Comparison of ENCODE assay signal across 22 mouse cellular contexts in the genomic region with DNA sequence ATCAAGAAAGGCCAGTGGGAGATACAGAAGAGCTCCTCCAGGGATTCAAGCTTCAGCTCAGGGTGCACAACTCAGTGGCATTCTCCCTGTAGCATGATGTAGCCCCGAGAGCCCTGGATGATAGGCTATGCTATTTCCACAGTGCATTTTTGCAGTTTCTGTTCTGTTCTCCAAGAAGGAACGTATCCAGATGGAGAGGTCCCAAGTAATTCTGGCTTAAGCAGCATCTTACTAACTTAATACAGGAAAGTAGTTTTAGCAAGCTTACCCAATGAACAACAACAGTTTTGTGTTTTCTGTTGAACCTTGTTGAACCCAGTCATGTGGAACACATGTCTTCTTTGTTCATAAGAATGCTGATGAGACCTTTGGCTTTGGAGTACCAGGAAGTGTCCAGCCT.
A peak's percentile ranks its signal among the peaks of the same experiment; 100 is the strongest.
DNase-seq lines count a peak whose midpoint lies in the region; ATAC-seq and TF ChIP-seq lines count a peak whose summit lies in the region.
"Had no signal": no experiment of that assay in that cellular context is flagged by ENCODE, and none has a peak within 500 bp of the region (broad histone marks: within the 10 kb centered on the region; RNA-seq: fewer than 3 reads in every experiment).

No protein-coding gene starts in this region.

- H3K79me2 ChIP-seq in liver, adult 2 months (ENCODE audit: control insufficient read depth, insufficient read depth, low read length) = no peaks in the 10 kb centered on the region

- no peaks in the 10 kb centered on the region for H3K9me3 ChIP-seq in forebrain, postnatal 0 days (ENCODE audit: low read length)
- no peaks in the 10 kb centered on the region for H3K9me3 ChIP-seq in forebrain, embryonic 10.5 days
- H3K9me3 ChIP-seq in heart, embryonic 10.5 days = no peaks in the 10 kb centered on the region
- H3K9me3 ChIP-seq in liver, postnatal 0 days (ENCODE audit: low read length) = no peaks in the 10 kb centered on the region
- H3K9me3 ChIP-seq: hindbrain, embryonic 10.5 days; intestine, embryonic 15.5 days; kidney, embryonic 15.5 days; limb, embryonic 12.5 days; liver, embryonic 12.5 days; megakaryocyte, embryonic 14.5 days; midbrain, embryonic 15.5 days; neural tube, embryonic 13.5 days had no signal

- no peak for TF ChIP-seq EP300 in liver, postnatal 0 days (IDR thresholded peaks at IDR 0.05; ENCODE audit: low read depth)

- H3K27ac ChIP-seq in forebrain, postnatal 0 days (ENCODE audit: low read depth, low read length) = no peak overlapping the region
- no peak overlapping the region for H3K27ac ChIP-seq in forebrain, embryonic 10.5 days
- no peak overlapping the region for H3K27ac ChIP-seq in heart, embryonic 10.5 days
- no peak overlapping the region for H3K27ac ChIP-seq in liver, adult 2 months (replicated peaks; ENCODE audit: insufficient read depth, low read depth, low read length)
- H3K27ac ChIP-seq in liver, postnatal 0 days (ENCODE audit: low read depth) = no peak overlapping the region
- H3K27ac ChIP-seq: hindbrain, embryonic 10.5 days; intestine, embryonic 15.5 days; kidney, embryonic 15.5 days; limb, embryonic 12.5 days; liver, embryonic 12.5 days; midbrain, embryonic 15.5 days; neural tube, embryonic 13.5 days had no signal

- no peaks in the 10 kb centered on the region for H3K36me3 ChIP-seq in forebrain, postnatal 0 days (ENCODE audit: insufficient read depth)
- H3K36me3 ChIP-seq in forebrain, embryonic 10.5 days (replicated peaks) = no peaks in the 10 kb centered on the region
- H3K36me3 ChIP-seq in heart, embryonic 10.5 days = no peaks in the 10 kb centered on the region
- no peaks in the 10 kb centered on the region for H3K36me3 ChIP-seq in liver, adult 2 months (ENCODE audit: control insufficient read depth, insufficient read depth, low read length)
- no peaks in the 10 kb centered on the region for H3K36me3 ChIP-seq in liver, postnatal 0 days (replicated peaks; ENCODE audit: insufficient read depth, low read length)
- H3K36me3 ChIP-seq: hindbrain, embryonic 10.5 days; intestine, embryonic 15.5 days; kidney, embryonic 15.5 days; limb, embryonic 12.5 days; liver, embryonic 12.5 days; midbrain, embryonic 15.5 days; neural tube, embryonic 13.5 days had no signal

- no peaks in the 10 kb centered on the region for H3K27me3 ChIP-seq in forebrain, postnatal 0 days (ENCODE audit: insufficient read depth, low read length)
- H3K27me3 ChIP-seq in forebrain, embryonic 10.5 days (ENCODE audit: poor library complexity, severe bottlenecking) = no peaks in the 10 kb centered on the region
- no peaks in the 10 kb centered on the region for H3K27me3 ChIP-seq in heart, embryonic 10.5 days (ENCODE audit: insufficient read depth, poor library complexity, severe bottlenecking)
- H3K27me3 ChIP-seq in liver, adult 2 months (ENCODE audit: control insufficient read depth, insufficient read depth, low read length) = no peaks in the 10 kb centered on the region
- H3K27me3 ChIP-seq in liver, postnatal 0 days (ENCODE audit: insufficient read depth, low read length) = no peaks in the 10 kb centered on the region
- H3K27me3 ChIP-seq: intestine, embryonic 15.5 days; kidney, embryonic 15.5 days; limb, embryonic 12.5 days; liver, embryonic 12.5 days; megakaryocyte, embryonic 14.5 days; midbrain, embryonic 15.5 days; neural tube, embryonic 13.5 days had no signal

- WGBS in forebrain, postnatal 0 days = 57% methylated on average over 2 of the region's 2 CpGs
- 75% methylated on average over 2 of the region's 2 CpGs for WGBS in forebrain, embryonic 10.5 days
- WGBS in heart, embryonic 10.5 days = 90% methylated on average over 2 of the region's 2 CpGs
- WGBS in liver, adult 2 months = 65% methylated on average over 2 of the region's 2 CpGs
- 62% methylated on average over 2 of the region's 2 CpGs for WGBS in liver, postnatal 0 days (ENCODE audit: insufficient replicate concordance)

- DNase-seq in forebrain, postnatal 0 days = peak; percentile 36
- DNase-seq in forebrain, embryonic 10.5 days (ENCODE audit: extremely low spot score, low spot score) = no peak
- peak; percentile 39 to 49 for DNase-seq in heart, postnatal 10 days
- no peak for DNase-seq in heart, embryonic 10.5 days (ENCODE audit: low spot score)
- peak; percentile 34 for DNase-seq in liver, adult 2 months (ENCODE audit: extremely low read depth, low read depth, low spot score)
- DNase-seq in liver, postnatal 0 days = no peak
- peak; percentile 29 for DNase-seq in brain, adult 2 months (ENCODE audit: low read depth, low spot score)
- DNase-seq in cerebellum, postnatal 10 days = no peak
- DNase-seq: adrenal gland, adult 2 months; cerebellum, adult 8-10 months; lung, adult 2 months; thymus, adult 18-20 months; thymus, postnatal 36 days had no signal

- no peak overlapping the region for H3K4me2 ChIP-seq in forebrain, postnatal 0 days (ENCODE audit: low read depth)
- no peak overlapping the region for H3K4me2 ChIP-seq in liver, postnatal 0 days (ENCODE audit: low read depth, low read length)
- H3K4me2 ChIP-seq: intestine, embryonic 15.5 days; kidney, embryonic 15.5 days; limb, embryonic 12.5 days; liver, embryonic 12.5 days; midbrain, embryonic 15.5 days; neural tube, embryonic 13.5 days had no signal

- intact Hi-C loops in heart, postnatal 10 days (cut with DNase I) = no loop called here

- ATAC-seq in forebrain, postnatal 0 days = no peak
- ATAC-seq in liver, postnatal 0 days = no peak
- ATAC-seq: hindbrain, embryonic 16.5 days; intestine, embryonic 15.5 days; liver, embryonic 12.5 days; midbrain, embryonic 15.5 days had no signal

- H3K9ac ChIP-seq in forebrain, postnatal 0 days = no peak overlapping the region
- no peak overlapping the region for H3K9ac ChIP-seq in liver, adult 2 months (ENCODE audit: low read depth, low read length)
- no peak overlapping the region for H3K9ac ChIP-seq in liver, postnatal 0 days (replicated peaks)
- H3K9ac ChIP-seq: intestine, embryonic 15.5 days; kidney, embryonic 15.5 days; limb, embryonic 12.5 days; liver, embryonic 12.5 days; midbrain, embryonic 15.5 days; neural tube, embryonic 13.5 days had no signal

- no peaks in the 10 kb centered on the region for H3K4me1 ChIP-seq in forebrain, postnatal 0 days (ENCODE audit: insufficient read depth)
- peaks cover 12% of the 10 kb centered on the region for H3K4me1 ChIP-seq in forebrain, embryonic 10.5 days
- H3K4me1 ChIP-seq in heart, embryonic 10.5 days = peaks cover 15% of the 10 kb centered on the region; the same call in 1 of the 2 replicates
- peaks cover 2% of the 10 kb centered on the region; the same call in 1 of the 2 replicates for H3K4me1 ChIP-seq in liver, adult 2 months (ENCODE audit: control insufficient read depth, insufficient read depth, low read length)
- peaks cover 13% of the 10 kb centered on the region for H3K4me1 ChIP-seq in liver, postnatal 0 days (ENCODE audit: insufficient read depth)
- H3K4me1 ChIP-seq: intestine, embryonic 15.5 days; limb, embryonic 12.5 days; midbrain, embryonic 15.5 days; neural tube, embryonic 13.5 days had no signal

- no peak for TF ChIP-seq CTCF in forebrain, postnatal 0 days (IDR thresholded peaks at IDR 0.05; ENCODE audit: low read depth)
- no peak for TF ChIP-seq CTCF in liver, adult 2 months (IDR thresholded peaks at IDR 0.05; ENCODE audit: low read depth, low read length)
- no peak for TF ChIP-seq CTCF in liver, postnatal 0 days (IDR thresholded peaks at IDR 0.05; ENCODE audit: low read depth)

- no peak for TF ChIP-seq POLR2A in liver, adult 2 months (IDR thresholded peaks at IDR 0.05; ENCODE audit: extremely low read depth, insufficient read depth, low read length)

- no peak overlapping the region for H3K4me3 ChIP-seq in forebrain, postnatal 0 days (ENCODE audit: low read depth, low read length)
- H3K4me3 ChIP-seq in forebrain, embryonic 10.5 days = no peak overlapping the region
- no peak overlapping the region for H3K4me3 ChIP-seq in heart, embryonic 10.5 days
- H3K4me3 ChIP-seq in liver, adult 2 months (ENCODE audit: insufficient read depth, low read depth, low read length) = no peak overlapping the region
- H3K4me3 ChIP-seq in liver, postnatal 0 days (ENCODE audit: low read depth, low read length) = no peak overlapping the region
- H3K4me3 ChIP-seq: hindbrain, embryonic 10.5 days; intestine, embryonic 15.5 days; kidney, embryonic 15.5 days; limb, embryonic 12.5 days; liver, embryonic 12.5 days; megakaryocyte, embryonic 14.5 days; midbrain, embryonic 15.5 days; neural tube, embryonic 13.5 days had no signal

Comparison
In these comparisons a context has a peak if more than half of its experiments do, and no peak if none do; other contexts are left out.
1. DNase-seq: peak in forebrain, postnatal 0 days (single experiment), heart, postnatal 10 days (2 of 2), liver, adult 2 months (single experiment) and brain, adult 2 months (single experiment); none in forebrain, embryonic 10.5 days (single experiment), heart, embryonic 10.5 days (single experiment), liver, postnatal 0 days (single experiment) and cerebellum, postnatal 10 days (0 of 2).